Mouse (Mus musculus) cerebellum, postnatal 36 days (tissue): ENCODE results near the gene Zfp57.

Experiments used
- DNase-seq, 2 experiments: peaks; one replicate each; pipeline ENCODE4 v3.0.0; 2021 to 2022; ENCODE audit warnings: mixed read lengths in 2 of 2

The Zfp57 gene

DNA sequence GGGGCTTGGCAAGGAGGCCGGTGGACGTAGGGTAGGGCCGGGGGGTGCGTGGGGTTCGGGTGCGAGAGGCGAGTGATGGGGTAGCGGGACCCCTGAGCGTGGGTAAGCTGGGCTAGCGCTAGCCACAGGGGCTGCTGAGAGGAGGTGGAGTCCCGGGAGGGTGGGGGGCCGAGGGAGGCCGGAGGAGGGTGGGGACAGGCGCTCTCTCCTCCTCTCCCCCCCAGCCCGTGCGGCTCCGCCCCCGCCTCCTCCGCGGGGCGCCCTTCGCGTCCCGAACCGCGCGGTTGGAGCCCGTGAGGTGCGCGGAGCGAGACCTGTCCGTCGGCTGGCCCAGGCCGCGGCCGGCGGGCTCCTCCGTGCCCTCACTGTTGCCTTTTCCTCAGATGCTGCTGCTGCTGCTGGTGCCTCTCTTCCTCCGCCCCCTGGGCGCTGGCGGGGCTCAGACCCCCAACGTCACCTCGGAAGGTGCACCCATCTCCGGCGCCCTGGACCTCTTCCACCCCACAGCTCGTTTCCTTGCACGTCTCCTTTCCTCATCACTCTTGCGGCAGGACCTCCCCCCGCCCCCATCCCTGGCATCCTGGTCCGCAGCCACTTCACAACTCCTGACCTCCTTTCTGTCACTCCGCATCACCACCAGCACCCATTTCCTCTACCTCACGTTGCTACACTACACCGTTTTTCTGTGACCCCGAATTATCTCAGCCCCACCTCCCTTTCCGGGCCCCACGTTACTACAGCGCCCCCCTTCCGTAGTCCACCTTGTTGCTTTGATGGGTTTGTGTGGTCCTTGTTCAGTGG, 45.5 kb downstream of the Zfp57 start:
- DNase-seq = peak; percentile 61 to 74

DNA sequence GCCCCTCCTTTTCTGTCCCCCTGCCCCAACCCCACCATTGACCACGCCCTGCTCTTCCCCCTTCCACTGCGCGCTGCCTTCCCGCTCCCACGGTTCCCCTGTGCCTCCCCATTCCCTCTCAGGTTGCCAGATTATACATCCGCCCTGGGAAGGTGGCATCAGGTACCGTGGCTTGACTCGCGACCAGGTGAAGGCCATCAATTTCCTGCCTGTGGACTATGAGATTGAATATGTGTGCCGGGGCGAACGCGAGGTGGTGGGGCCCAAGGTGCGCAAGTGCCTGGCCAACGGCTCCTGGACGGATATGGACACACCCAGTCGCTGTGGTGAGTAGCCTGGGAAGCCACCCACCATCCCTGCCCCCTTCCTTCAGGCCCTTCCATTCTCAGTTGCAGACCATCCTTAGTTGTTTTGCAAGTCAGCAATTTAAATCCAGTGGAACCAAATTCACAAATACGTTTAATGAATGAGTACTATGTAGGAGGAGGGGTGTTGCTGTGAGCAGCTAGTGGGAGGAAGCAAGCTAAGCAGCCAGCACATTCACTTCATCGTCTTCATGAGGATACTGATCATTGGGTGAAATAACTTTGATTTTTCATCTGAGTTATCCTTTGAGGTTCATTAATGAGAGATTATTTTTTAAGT, 46.5 kb downstream of the Zfp57 start:
- peak in 1 of 2 experiments; percentile 22 for DNase-seq

DNA sequence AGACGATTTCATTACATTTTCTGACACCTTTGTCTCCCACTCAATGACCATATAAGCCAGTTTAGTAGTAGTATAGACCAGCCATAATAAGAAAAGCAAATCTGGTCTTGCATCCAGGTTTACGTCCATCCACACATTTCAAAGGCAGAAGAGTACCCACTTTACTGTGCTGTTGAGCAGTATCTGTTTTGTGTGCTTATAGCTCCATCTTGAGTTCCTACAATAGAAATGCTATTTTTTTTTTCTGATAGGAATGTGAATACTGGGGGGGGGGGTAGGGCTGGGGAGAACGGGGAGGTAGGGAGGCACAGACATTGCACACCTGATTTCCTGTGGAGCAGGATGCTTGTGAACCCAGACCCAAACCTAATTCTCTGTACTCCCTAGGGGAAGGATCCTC, 47.0 kb downstream of the Zfp57 start:
- no peak for DNase-seq

DNA sequence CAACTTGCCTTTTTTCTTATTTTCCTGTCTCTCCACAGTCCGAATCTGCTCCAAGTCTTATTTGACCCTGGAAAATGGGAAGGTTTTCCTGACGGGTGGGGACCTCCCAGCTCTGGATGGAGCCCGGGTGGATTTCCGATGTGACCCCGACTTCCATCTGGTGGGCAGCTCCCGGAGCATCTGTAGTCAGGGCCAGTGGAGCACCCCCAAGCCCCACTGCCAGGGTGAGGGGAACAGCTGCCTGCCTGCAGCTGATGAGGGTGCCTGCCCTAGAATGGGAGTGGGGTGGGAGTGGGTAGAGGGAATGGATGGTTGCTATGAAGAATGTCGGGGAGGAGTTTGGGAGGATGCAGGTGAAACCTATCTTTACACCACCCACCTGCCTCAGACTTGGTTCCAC, 47.4 kb downstream of the Zfp57 start:
- DNase-seq = peak in 1 of 2 experiments; percentile 11

DNA sequence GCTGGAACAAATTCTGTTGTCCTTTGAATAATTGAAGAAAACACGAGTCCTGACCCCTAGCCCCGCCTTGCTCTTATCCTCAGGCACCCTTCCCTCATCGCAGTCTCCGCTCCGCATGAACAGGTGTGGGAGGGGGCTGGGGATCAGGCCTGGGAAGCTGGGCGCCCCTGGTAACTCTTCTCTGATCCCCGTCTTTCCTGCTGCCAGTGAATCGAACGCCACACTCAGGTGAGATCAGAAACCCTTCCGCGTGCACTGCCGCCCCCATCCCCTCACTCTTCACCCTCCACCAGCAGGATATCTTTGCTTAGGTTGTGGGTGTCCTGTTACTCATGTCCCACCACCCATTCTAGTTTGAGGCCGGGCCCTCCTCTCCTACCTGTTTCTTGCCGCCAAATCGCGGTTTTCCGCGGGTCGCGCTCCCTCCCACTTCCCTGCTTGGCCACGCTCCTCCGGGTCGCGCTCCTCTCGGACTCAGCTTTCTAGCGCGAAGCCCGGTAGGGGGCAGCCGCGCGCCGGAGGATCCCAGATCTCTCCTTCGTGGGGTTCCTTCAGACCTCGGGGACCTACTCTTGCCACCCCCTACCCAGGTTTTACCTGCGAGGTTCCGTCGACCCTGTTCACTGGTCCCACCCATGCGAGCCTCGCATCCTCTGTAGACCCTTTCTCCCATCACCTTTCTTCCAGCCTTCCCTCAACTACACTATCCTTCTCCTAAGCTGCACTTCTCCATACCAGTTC, 48.8 kb downstream of the Zfp57 start:
- peak; percentile 85 to 90 for DNase-seq

DNA sequence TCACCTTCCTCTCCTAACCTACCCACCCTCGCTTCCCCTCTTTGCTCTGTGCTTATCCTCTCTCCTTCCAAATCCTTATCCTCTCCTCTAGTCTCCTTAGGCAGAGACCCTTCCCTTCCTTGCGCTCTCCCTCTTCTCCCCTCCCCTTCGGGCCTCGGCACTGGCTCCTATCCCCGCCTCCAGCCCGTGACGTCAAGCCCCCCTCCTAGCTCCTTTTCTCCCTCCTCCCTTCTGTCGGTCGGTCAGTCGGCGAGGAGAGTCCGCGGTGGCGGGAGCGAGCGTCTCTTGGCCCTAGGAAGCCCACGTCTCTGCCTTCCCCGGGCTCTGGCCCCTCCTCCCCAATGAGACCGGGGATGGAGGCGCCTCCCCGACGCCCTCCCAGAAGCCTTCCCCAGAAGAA, 49.4 kb downstream of the Zfp57 start:
- peak; percentile 92 to 93 for DNase-seq

DNA sequence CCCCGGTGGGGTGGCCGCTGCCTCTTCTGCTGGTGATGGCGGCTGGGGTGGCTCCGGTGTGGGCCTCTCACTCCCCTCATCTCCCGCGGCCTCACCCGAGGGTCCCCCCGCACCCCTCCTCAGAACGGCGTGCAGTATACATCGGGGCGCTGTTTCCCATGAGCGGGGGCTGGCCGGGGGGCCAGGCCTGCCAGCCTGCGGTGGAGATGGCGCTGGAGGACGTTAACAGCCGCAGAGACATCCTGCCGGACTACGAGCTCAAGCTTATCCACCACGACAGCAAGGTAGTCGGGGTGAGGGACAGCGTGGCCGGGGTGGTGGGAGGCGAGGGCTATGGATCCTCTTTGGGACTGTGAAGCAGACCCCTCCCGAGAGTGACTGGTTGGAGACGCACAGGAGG, 49.9 kb downstream of the Zfp57 start:
- peak in 1 of 2 experiments; percentile 40 for DNase-seq

DNA sequence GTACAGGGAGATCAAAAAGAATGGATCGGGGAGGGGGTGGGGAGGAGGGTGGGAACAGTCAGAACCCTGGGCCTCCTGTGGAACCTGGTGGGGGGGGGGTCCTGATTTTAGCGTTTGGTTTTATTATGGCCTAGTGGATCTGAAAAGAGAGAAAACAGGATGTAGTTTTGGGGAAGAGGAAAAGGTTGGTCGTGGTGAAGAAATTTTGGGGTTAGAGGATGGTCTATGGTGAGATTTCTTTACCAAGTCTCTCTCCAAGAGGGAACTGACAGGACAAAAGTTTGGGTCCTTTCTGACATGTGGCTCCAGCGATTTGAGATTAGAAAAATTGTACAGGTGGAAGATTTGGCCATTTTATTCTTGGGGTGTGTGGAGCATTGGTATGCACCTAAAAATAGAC, 50.8 kb downstream of the Zfp57 start:
- DNase-seq = no peak

DNA sequence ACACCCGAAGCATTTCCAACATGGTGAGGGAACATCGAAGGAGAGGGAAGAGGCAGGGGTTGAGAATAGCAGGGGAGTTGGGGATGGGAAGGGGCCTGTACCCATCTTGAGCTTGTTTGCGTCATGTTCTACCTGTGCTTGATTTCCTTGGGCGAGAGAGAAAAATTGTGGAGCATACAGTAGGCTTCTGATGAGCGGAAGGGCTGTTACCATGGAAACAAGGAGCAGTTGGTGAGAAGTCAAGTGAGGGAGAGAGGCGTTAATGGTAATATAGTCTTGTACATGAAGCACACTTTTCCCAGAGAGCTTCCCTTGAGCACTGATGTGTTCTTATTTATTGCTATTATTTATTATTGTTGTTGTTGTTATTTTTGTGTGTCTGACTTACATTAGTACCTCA, 56.0 kb downstream of the Zfp57 start:
- no peak for DNase-seq
